Mouse (Mus musculus) embryonic fibroblast, embryonic 13.5 days (primary cell): ENCODE measurements around the gene Rbm20.

ENCODE experiments used
- CTCF ChIP-seq: IDR thresholded peaks from 2 replicates; pipeline ENCODE4 v1.5.1; 2011; ENCODE audit warnings: mild to moderate bottlenecking, control low read depth, low read length, moderate library complexity, borderline replicate concordance; ENCODE audit not compliant: insufficient read depth
- POLR2A ChIP-seq: IDR thresholded peaks from 2 replicates; pipeline ENCODE4 v1.6.1; 2011; ENCODE audit warnings: low read depth, mild to moderate bottlenecking, control low read depth, low read length, moderate library complexity

DNA sequence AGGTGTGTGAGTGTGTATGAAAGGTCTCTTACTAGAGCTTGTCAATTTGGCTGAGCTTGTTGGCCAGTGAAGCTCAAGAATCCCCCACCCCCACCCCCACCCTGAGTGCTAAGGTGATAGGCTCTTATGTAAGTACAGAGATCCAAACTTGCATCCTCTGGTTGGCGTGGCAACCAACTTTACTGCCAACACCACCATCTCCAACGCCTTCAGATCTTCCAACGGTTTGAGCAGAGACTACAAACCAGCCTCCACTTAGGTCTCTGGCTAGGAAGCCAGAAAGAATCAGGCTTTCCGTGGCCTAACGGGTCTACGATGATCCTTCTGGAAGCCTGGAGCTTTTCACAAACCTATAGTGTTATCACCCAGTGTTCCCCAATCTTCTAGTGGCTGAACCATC is 191.0 kb downstream of the Rbm20 start:
- TF ChIP-seq CTCF (no peak), POLR2A (no peak)
